Mouse (Mus musculus): Measurements from ENCODE around the gene Ppard.

The Ppard gene

GRCm38 (mm10) chr17:28345271-28345721 is 112.8 kb downstream of the Ppard start:
- no peak for DNase-seq

- no peak for DNase-seq
These were observed 113.4 kb downstream of the Ppard start for GRCm38 (mm10) chr17:28345882-28346281.

- DNase-seq: no peak
These were observed 114.8 kb downstream of the Ppard start for GRCm38 (mm10) chr17:28347327-28347726.

GRCm38 (mm10) chr17:28348211-28348610 is 115.7 kb downstream of the Ppard start:
- no peak for DNase-seq

GRCm38 (mm10) chr17:28349264-28349880 is 116.9 kb downstream of the Ppard start:
- no peak for DNase-seq

- no peak for DNase-seq
These were observed 117.5 kb downstream of the Ppard start for GRCm38 (mm10) chr17:28349901-28350465.

- DNase-seq: no peak
These were observed 118.2 kb downstream of the Ppard start, which contains the start of gene Tead3 for GRCm38 (mm10) chr17:28350466-28351352. Gene Tead3, minus strand, starts transcription at chr17:28350817.
